Mouse (Mus musculus) kidney, postnatal 10 days (tissue): ENCODE data around the gene Ccr1.
A peak's percentile ranks its signal among the peaks of the same experiment; 100 is the strongest.
"Not testable (repeated sequence)": the region's sequence is repeated elsewhere in the genome, so short reads cannot be mapped to it uniquely, and the experiment has no call there.

Source experiments
- DNase-seq: peaks from one replicate; pipeline ENCODE4 v3.0.0; 2021; ENCODE audit warnings: mixed read lengths

Ccr1 gene

DNA sequence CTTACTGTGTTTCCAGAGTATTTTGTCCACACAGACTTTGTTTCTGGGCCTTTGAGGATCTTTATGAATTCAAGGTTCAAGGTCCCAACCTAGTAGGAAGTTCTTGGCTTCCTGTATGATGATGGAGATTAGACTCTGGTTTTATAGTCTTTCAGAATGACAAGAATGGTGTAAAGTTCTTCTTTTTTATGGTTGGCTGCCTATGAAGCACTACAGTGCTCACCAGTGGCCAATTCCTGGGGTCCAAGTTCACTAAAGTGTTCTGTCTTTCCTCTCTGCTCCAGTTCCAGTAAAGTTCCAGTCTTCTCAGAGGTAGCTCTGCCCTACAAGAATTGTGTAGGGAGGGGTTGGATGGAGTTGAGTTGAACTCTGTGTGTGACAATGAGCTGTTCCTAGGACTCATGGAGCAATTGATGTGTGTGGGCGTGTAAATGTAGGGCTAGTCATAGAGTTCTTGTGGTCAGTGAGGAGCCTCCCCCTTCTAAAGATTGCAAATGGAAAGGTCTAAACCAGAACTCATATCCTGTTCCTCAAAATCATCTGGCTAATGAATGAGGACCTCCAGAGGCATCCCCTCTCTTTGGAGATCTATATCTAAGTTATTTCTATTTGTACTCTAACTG is at the start of gene Ccr1:
Ccr1 (minus strand) TSS at position 403 of the 623 bp plus-strand sequence.
- no peak for DNase-seq

- DNase-seq, result no peak
These were observed 47.6 kb upstream of the Ccr1 start for GRCm38 (mm10) chr9:124016048-124016447.

DNA sequence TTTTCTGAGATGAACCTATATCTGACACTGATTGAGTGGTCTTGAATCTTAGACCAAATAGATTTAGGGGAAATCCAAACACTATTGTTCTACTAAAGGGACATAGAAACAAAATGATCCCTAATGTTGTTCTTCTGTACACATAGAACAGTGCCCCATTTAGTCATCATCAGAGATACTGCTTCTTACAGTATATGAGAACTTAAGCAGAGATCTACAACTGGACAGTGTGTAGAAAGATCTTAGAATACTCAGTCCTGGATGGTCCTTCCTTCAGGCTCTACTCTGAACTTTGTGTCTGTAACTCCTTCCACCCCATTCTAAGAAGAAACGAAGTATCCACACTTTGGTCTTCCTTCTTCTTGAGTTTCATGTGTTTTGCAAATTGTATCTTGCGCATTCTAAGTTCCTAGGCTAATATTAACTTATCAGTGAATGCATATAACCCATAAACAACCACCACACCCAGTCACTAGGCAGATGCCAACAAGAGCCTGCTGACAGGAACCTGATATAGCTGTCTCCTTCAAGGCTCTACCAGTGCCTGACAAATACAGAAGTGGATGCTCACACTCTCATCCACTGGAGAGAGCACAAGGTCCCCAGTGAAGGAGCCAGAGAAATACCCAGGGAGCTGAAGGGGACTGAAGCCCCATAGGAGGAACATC is 46.6 kb upstream of the Ccr1 start:
- no peak for DNase-seq

GRCm38 (mm10) chr9:124013270-124013669 is 44.8 kb upstream of the Ccr1 start:
- DNase-seq, result no peak

DNA sequence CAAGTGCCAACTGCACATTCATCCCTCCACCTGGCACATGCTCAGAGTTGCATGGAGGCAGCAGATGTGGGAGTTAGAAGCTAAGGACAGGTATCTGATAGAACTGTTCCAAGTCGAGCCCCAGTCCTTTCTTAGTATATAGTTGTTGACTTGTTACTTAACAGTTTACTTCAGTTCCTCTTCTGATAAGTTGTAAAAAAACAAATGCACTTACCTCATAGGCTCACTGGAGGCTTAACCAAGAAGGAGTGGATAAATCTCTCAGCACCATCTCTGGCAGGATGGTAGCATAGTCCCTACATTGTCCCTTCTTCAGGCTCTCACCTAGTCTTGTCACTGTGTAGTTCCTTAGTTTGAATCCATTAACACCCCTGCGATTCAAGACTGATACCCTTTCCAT is 44.2 kb upstream of the Ccr1 start:
- DNase-seq, result no peak

DNA sequence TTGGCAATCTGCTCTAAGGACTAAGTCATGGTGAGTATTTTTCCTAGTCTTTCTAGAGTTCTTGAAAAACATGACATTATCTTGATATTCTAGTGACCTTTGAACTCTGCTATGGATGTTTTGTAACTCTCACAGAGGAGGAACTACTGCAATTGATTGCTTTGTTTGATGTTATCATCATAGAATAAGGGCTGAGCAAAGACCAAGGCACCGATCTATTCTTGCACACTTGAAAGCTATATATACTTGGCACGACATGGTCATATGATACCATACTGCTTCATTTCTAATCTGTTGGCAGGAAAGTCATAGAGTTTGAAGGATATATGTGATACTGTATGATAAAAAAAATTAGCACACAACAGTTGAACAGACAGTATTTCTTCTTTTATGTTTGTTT is 31.3 kb upstream of the Ccr1 start:
- no peak for DNase-seq

DNA sequence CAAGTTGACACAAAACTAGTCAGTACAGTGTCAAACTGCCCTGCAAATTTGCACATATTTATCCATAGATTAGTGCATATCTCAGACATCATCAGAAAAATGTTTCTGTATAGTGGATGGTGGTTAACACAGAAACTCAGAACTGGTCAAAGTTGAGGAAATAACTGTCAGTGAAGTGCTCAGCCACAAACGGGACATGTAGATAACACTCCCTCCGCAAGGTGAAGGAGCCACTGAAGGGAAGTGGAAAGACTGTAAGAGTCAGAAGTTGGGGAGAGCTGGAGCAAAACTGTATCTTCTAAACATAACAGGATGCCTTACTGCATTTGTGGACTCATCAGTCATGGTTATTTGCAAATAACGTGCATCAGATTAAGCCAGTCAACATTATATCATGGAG is 29.2 kb upstream of the Ccr1 start:
- DNase-seq, result no peak

GRCm38 (mm10) chr9:123991312-123991906 is 22.9 kb upstream of the Ccr1 start:
- no peak for DNase-seq

- peak; percentile 7 for DNase-seq
These were observed 21.2 kb upstream of the Ccr1 start for GRCm38 (mm10) chr9:123989671-123990070.

DNA sequence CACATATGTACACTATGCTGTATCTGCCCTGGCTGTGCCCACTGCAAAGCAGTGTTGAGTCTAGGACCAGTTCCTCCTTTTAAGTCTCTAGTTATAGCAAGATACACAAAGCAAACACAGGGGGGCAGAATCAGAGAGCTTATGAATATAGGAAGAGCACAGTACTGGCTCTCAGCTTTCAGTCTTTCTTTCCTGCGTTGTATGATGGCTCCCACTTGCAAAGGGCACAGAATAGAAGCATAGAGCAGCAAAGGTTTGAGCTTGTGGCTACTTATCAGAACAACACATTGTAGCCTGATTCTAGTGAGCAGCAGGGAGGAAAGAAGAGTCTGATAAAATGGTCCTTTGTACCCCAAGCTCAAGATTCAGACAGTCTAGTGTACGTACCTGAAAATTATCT is 17.7 kb upstream of the Ccr1 start:
- DNase-seq, result no peak

DNA sequence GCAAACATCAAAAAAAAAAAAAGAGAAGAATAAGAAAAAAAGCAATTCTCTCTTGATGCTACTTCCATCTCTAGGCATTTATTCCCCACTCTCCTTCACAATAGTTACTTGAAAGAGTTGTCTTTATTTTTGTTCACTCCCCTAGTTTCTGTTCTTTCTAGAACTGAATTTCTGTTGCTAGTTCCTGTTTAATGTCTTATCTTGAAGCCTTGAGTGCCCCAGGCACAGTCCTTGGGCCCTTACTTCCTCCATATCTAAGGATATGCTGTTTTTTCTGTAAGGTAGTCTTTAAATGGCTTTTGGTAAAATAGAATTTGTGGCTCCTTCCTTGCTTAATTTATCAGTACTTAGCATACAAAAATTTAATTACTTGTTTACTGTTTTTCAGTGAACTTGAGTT is 16.5 kb upstream of the Ccr1 start:
- no peak for DNase-seq

- DNase-seq, result no peak
These were observed 14.2 kb upstream of the Ccr1 start for GRCm38 (mm10) chr9:123982720-123983119.

DNA sequence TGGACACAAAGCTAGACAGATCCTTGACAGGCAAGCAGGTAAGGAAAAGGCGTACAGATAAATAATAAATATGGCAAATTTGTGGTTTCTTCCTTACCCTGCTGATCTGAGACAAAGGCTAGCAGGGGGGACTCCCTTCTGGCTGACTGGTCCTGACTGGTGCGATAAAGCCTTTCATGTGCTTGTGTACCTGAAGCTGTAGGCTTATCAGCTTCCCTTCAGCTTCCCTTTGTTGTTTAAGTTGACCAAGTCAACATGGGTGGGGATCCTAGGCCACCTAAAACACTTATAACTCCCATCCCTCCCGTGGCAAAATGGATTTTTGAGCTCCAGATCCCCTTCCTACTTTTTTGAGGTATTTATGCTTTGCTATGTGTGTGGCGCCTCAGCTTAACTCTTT is 13.4 kb upstream of the Ccr1 start:
- DNase-seq, result no peak

- not testable (repeated sequence) for DNase-seq
These were observed 12.5 kb upstream of the Ccr1 start for GRCm38 (mm10) chr9:123980858-123981475.

DNA sequence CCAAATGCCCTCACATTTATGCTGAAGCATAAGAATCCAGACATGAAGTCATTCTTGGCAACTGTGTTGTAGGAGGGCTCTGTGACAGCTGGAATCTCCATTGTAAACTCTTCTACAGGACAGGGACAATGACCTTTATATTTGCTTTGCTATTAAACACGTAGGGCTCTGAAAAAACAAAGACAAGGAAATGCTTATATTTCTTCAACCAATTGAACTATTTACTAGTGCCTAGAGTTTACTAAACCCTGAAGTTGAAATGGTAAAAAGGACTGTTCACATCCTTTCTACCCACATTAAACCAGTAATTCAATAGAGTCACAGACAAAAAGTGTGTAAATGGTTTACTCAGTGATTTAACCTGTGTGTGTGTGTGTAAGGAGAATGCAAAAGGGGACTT is 9.8 kb upstream of the Ccr1 start, which contains the start of gene Ccr1l1:
Ccr1l1 (minus strand) TSS at position 101 of the 400 bp plus-strand sequence.
- no peak for DNase-seq

- DNase-seq, result no peak
These were observed 8.6 kb upstream of the Ccr1 start for GRCm38 (mm10) chr9:123976876-123977663.

DNA sequence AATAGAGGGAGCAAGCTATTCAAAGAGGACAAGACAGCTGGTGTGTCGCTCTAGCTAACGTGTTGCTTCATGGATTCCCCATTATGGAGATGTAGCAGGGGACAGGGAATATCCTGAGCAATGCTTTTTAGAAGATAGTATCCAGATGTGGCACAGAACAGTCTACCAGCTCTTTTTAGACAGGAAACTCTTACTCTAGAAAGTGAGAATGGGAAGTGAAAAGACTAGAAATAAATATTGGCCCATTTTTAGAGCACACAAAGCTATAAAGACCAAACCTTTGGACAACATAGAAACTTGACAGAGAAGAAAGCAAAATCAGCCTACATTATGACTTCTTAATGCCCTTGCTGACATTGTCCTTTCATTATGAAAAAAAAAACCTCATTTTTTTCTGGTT is 7.1 kb upstream of the Ccr1 start:
- no peak for DNase-seq

DNA sequence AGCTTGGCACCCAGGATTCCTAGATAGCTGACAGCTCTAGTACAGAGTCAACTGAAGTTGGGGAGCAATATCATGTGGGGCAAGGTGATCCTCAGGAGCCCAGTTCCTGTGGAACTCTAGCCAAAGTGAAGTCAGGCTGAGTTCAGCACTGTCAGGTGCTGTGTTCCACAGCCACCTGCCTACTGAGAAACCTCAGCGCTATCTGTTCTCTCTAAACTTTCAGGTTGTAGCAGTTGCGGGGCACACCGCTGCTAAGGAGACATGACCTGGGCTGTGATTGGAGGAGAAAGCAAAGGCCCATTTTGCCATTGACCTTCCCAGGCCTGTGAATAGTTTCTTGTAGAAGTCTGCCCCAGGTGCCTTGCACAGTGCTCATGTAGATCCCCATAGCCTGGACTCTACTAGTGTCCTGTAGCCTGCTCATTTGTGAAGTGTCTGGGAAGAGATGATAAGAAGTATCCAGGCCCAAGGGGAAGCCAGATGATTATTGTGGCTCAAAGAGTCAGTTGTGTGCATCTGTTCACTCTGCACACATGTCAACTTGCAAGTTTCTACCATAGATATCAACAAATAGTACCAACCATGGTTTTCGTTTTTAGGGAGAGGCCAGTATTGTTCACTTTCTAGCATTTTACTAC is 1.5 kb downstream of the Ccr1 start:
- not testable (repeated sequence) for DNase-seq

DNA sequence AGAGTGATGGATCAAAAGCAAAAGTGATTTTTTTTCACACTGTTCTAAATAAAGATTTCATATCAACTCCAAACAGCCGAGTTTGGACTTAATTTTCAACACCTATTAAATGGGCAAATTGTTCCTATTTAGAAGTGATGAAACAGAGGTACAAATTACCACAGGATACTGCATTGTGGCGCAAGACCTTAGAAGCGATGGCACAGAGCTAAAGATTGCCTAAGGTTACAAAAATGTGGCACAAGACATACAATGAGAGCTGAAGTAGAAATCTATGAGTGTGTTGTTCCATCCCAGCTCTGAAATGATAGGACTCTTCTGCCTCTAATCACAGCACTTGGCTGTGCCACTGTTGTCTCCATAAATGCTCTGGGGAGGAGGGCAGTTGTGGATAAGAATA is 3.7 kb downstream of the Ccr1 start:
- no peak for DNase-seq

DNA sequence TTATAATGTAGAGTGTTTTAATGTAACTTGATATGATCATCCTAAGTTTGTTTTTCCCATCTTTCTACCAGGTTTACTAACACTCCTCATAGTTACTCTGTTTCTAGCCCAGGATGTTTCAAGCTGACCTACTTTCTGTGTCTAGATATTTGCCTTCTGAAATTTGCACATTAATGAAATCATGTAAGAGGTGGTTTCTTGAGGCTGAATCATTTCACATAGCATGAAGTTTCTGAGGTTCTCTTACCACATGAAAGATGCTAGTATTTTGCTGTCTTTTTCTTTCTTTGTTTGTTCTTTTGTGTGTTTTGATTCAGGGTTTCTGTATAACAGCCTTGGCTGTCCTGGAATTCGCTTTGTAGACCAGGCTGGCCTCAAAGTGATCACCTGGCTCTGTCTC is 8.3 kb downstream of the Ccr1 start:
- DNase-seq, result no peak

DNA sequence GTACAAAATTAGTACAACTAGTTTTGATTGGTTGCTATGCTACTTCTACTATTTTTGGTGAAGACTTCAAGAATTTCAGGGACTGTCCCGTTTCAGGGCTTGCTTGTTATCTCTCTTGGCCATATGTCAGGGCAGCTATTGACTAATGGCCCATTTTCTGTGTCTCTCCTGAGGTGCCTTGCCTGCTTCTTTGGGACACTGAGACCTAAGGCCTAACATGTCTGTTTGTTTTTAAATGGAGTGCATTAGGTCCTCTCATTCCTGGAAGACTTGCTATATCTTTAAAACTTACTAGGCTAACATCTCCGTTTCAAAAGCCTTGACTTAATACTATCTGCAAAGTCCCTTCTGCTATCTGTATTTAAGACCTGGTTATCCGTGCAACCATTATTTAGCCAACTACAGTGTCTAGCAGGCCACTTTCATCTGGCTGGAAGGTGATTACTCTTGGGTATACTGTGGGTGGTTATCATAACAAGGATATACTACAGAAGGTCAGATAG is 10.5 kb downstream of the Ccr1 start:
- no peak for DNase-seq

- DNase-seq, result no peak
These were observed 11.6 kb downstream of the Ccr1 start for GRCm38 (mm10) chr9:123956892-123957291.
